Mouse (Mus musculus) left cerebral cortex, adult 6 months (tissue): ENCODE data around the gene Gm3411. TPM values are rescaled to one million over a fixed set of nuclear protein-coding genes. Genes with fewer than 3 reads are reported as not detected.

Experiments used
- long read RNA-seq, 2 experiments: library from polyadenylated mRNA; unstranded; transcript quantifications; one replicate each; pipeline ENCODE4 v2.0.0; 2019 to 2020
- polyA plus RNA-seq: library from polyadenylated mRNA; unstranded; fragments of <200 nt; fragmentation: Nextera tagmentation; gene quantifications from 2 replicates; pipeline ENCODE4 v1.2.3, GENCODE M21; 2021

The Gm3411 gene
- 0.48 and 0.84 TPM in 2 replicates for polyA plus RNA-seq
- long read RNA-seq, experiment 1, partial matches to known transcripts: 1 of 5 reads
- long read RNA-seq, experiment 1, other reads (novel, unspliced or antisense): 2 of 5 reads
- long read RNA-seq, experiment 2, partial matches to known transcripts: 1 of 1 reads
- long read RNA-seq, experiment 2, other reads (novel, unspliced or antisense): 0 of 1 reads

GRCm38 (mm10) chr14:6286931-6287715, at the start of gene Gm3411:
TSS of gene Gm3411 (minus strand) at chr14:6287250.

GRCm38 (mm10) chr14:6304743-6305142, 17.7 kb upstream of the Gm3411 start, which contains the start of gene Gm21103:
TSS of gene Gm21103 (minus strand) at chr14:6304843.

GRCm38 (mm10) chr14:6219192-6219591, 67.9 kb downstream of the Gm3411 start, which contains the start of gene Gm21560:
TSS of gene Gm21560 (minus strand) at chr14:6219292.

Other genes with a start within 250 kb of the Gm3411 start
- not detected in 2 replicates for gene Gm6337, start 229.0 kb downstream of the Gm3411 start, polyA plus RNA-seq
- gene Gm8206, start 193.3 kb downstream of the Gm3411 start, polyA plus RNA-seq: not detected in 2 replicates
- 0.39 and 0.55 TPM in 2 replicates for gene Gm3468, start 178.6 kb downstream of the Gm3411 start, polyA plus RNA-seq
- not detected in 2 replicates for gene Gm3476, start 161.4 kb downstream of the Gm3411 start, polyA plus RNA-seq
- not detected in 2 replicates for gene Gm21560, start 68.0 kb downstream of the Gm3411 start, polyA plus RNA-seq
- gene Gm21103, start 17.6 kb upstream of the Gm3411 start, polyA plus RNA-seq: not detected in 2 replicates
- gene Gm3618, start 56.4 kb upstream of the Gm3411 start, polyA plus RNA-seq: not detected in 2 replicates
- gene Gm16440, start 103.1 kb upstream of the Gm3411 start, polyA plus RNA-seq: not detected in 2 replicates
- gene Gm3591, start 125.2 kb upstream of the Gm3411 start, polyA plus RNA-seq: 0.14 and 0.27 TPM in 2 replicates
- not detected in 2 replicates for gene Gm3594, start 157.4 kb upstream of the Gm3411 start, polyA plus RNA-seq